Mouse (Mus musculus) yolk sac, embryonic 10.5 days (tissue): Measurements from ENCODE around the gene Jade2.

Source experiments
- DNase-seq: peaks from one replicate; pipeline ENCODE4 v3.0.0-alpha.2; 2017; ENCODE audit warnings: low spot score

The Jade2 gene

GRCm38 (mm10) chr11:51857081-51857671, at the start of gene Jade2:
Gene Jade2, minus strand, starts transcription at chr11:51857653.
- DNase-seq = peak; percentile 62

GRCm38 (mm10) chr11:51904224-51904623, 46.8 kb upstream of the Jade2 start:
- DNase-seq = no peak

- DNase-seq = no peak
Measured at GRCm38 (mm10) chr11:51899691-51900090, 42.2 kb upstream of the Jade2 start.

- DNase-seq = no peak
Measured at GRCm38 (mm10) chr11:51898326-51899080, 41.0 kb upstream of the Jade2 start.

GRCm38 (mm10) chr11:51897311-51897710, 39.9 kb upstream of the Jade2 start:
- DNase-seq = no peak

GRCm38 (mm10) chr11:51896012-51896411, 38.6 kb upstream of the Jade2 start:
- no peak for DNase-seq

GRCm38 (mm10) chr11:51885681-51886080, 28.2 kb upstream of the Jade2 start:
- DNase-seq = no peak

- no peak for DNase-seq
Measured at GRCm38 (mm10) chr11:51884092-51884491, 26.6 kb upstream of the Jade2 start.

- DNase-seq = no peak
Measured at GRCm38 (mm10) chr11:51883670-51884069, 26.2 kb upstream of the Jade2 start.

- no peak for DNase-seq
Measured at GRCm38 (mm10) chr11:51881776-51882175, 24.3 kb upstream of the Jade2 start.

- DNase-seq = no peak
Measured at GRCm38 (mm10) chr11:51881041-51881730, 23.7 kb upstream of the Jade2 start.

- DNase-seq = no peak
Measured at GRCm38 (mm10) chr11:51876943-51877344, 19.5 kb upstream of the Jade2 start.

GRCm38 (mm10) chr11:51875792-51876195, 18.3 kb upstream of the Jade2 start:
- DNase-seq = no peak

- no peak for DNase-seq
Measured at GRCm38 (mm10) chr11:51875086-51875485, 17.6 kb upstream of the Jade2 start.

GRCm38 (mm10) chr11:51874266-51875036, 17.0 kb upstream of the Jade2 start:
- no peak for DNase-seq

- no peak for DNase-seq
Measured at GRCm38 (mm10) chr11:51873141-51873540, 15.7 kb upstream of the Jade2 start.

GRCm38 (mm10) chr11:51867261-51867660, 9.8 kb upstream of the Jade2 start:
- no peak for DNase-seq

GRCm38 (mm10) chr11:51866020-51866419, 8.6 kb upstream of the Jade2 start:
- DNase-seq = no peak

- no peak for DNase-seq
Measured at GRCm38 (mm10) chr11:51860666-51861065, 3.2 kb upstream of the Jade2 start.

- DNase-seq = no peak
Measured at GRCm38 (mm10) chr11:51859561-51859960, 2.1 kb upstream of the Jade2 start.

- DNase-seq = peak; percentile 57
Measured at GRCm38 (mm10) chr11:51858528-51859051, 1.1 kb upstream of the Jade2 start.
